In the genomic region with DNA sequence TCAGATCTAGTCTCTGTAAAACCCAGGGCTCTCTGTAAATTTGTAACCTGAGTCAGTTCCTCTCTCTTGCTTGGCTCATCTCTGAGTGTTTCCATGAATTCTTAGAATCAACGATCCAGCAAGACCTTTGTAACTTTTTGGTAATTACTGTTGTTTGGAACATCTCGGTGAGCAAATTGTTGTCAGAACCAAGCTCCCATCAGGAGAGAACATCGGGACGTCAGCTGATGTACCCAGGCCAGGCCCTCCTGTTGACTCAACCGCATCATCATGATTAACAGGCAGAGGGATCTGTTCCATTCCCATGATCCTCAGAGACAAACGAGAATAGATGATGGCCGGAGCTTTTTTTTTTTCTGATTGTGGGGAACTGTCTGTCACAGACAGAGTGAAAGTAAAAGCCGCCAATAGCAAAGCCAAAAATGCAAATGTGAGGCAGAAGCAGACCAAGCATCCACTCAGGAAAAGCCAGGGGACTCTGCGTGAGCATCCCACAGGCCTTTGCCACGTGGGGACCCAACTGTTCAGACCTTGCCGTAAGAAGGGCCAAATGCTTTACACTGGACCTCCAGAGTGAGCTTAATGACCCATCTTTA, we compare ENCODE assay signal across 21 mouse cellular contexts.
DNase-seq lines count a peak whose midpoint lies in the region; ATAC-seq and TF ChIP-seq lines count a peak whose summit lies in the region.
"Had no signal": no experiment of that assay in that cellular context is flagged by ENCODE, and none has a peak within 500 bp of the region (broad histone marks: within the 10 kb centered on the region; RNA-seq: fewer than 3 reads in every experiment).

No protein-coding gene starts in this region.

- H3K36me3 ChIP-seq in kidney, embryonic 14.5 days (ENCODE audit: control insufficient read depth, insufficient read depth, low read length) = no peaks in the 10 kb centered on the region
- H3K36me3 ChIP-seq in liver, postnatal 0 days (replicated peaks; ENCODE audit: insufficient read depth, low read length) = no peaks in the 10 kb centered on the region
- H3K36me3 ChIP-seq: embryonic facial prominence, embryonic 15.5 days; forebrain, embryonic 10.5 days; heart, embryonic 12.5 days; hindbrain, embryonic 10.5 days had no signal

- TF ChIP-seq EP300 in liver, postnatal 0 days (IDR thresholded peaks at IDR 0.05; ENCODE audit: low read depth) = 0 out of 2 replicates have a peak, but pooled peaks have one; percentile 27

- no peaks in the 10 kb centered on the region for H3K4me1 ChIP-seq in kidney, embryonic 14.5 days (ENCODE audit: control insufficient read depth, insufficient read depth, low read length)
- no peaks in the 10 kb centered on the region for H3K4me1 ChIP-seq in liver, postnatal 0 days (ENCODE audit: insufficient read depth)
- H3K4me1 ChIP-seq: embryonic facial prominence, embryonic 15.5 days; forebrain, embryonic 10.5 days; hindbrain, embryonic 10.5 days had no signal

- WGBS in kidney, embryonic 14.5 days = 60% methylated on average over 11 of the region's 11 CpGs
- whole genome bisulfite sequencing in liver, postnatal 0 days (ENCODE audit: insufficient replicate concordance) = 75% methylated on average over 11 of the region's 11 CpGs

- DNase-seq in cerebellum, adult 9-10 months = peak; percentile 47
- DNase-seq in cerebellum, postnatal 25 days = no peak
- peak; percentile 64 for DNase-seq in kidney, adult 9 months
- DNase-seq in liver, postnatal 0 days = no peak
- no peak for DNase-seq in liver
- DNase-seq: adrenal gland, adult 8-10 months; adrenal gland, postnatal 36 days; cerebellum, adult 11 months; cerebellum, adult 9-11 months; embryo, embryonic 11 days; gastrocnemius, postnatal 10 days; heart, adult 2 months had no signal

- H3K9ac ChIP-seq in kidney, embryonic 14.5 days (ENCODE audit: low read depth, low read length) = no peak overlapping the region
- H3K9ac ChIP-seq in liver, postnatal 0 days (replicated peaks) = no peak overlapping the region
- H3K9ac ChIP-seq: embryonic facial prominence, embryonic 15.5 days; heart, embryonic 12.5 days; hindbrain, embryonic 14.5 days had no signal

- no peak overlapping the region for H3K27ac ChIP-seq in kidney, embryonic 14.5 days (ENCODE audit: low read depth, low read length)
- H3K27ac ChIP-seq in liver, postnatal 0 days (ENCODE audit: low read depth) = no peak overlapping the region
- H3K27ac ChIP-seq: embryonic facial prominence, embryonic 15.5 days; forebrain, embryonic 10.5 days; heart, adult 2 months; hindbrain, embryonic 10.5 days; hindbrain, embryonic 14.5 days had no signal

- H3K27me3 ChIP-seq in kidney, embryonic 14.5 days (ENCODE audit: control insufficient read depth, insufficient read depth, low read length) = no peaks in the 10 kb centered on the region
- H3K27me3 ChIP-seq in liver, postnatal 0 days (ENCODE audit: insufficient read depth, low read length) = no peaks in the 10 kb centered on the region
- H3K27me3 ChIP-seq: embryonic facial prominence, embryonic 15.5 days; heart, embryonic 12.5 days had no signal

- no peak overlapping the region for H3K4me2 ChIP-seq in kidney, embryonic 14.5 days (replicated peaks; ENCODE audit: low read depth, low read length)
- H3K4me2 ChIP-seq in liver, postnatal 0 days (ENCODE audit: low read depth, low read length) = no peak overlapping the region
- H3K4me2 ChIP-seq: embryonic facial prominence, embryonic 15.5 days; heart, embryonic 12.5 days; hindbrain, embryonic 14.5 days had no signal

- no peak for TF ChIP-seq CTCF in liver, postnatal 0 days (IDR thresholded peaks at IDR 0.05; ENCODE audit: low read depth)

- H3K9me3 ChIP-seq in kidney, embryonic 14.5 days (ENCODE audit: control insufficient read depth, low read length) = peaks cover 4% of the 10 kb centered on the region; the same call in 1 of the 2 replicates
- no peaks in the 10 kb centered on the region for H3K9me3 ChIP-seq in liver, postnatal 0 days (ENCODE audit: low read length)
- H3K9me3 ChIP-seq: forebrain, embryonic 10.5 days had no signal

- no peak overlapping the region for H3K4me3 ChIP-seq in kidney, embryonic 14.5 days (ENCODE audit: low read length)
- no peak overlapping the region for H3K4me3 ChIP-seq in liver, postnatal 0 days (ENCODE audit: low read depth, low read length)
- H3K4me3 ChIP-seq: embryonic facial prominence, embryonic 15.5 days; erythroblast, embryonic 14.5 days; forebrain, embryonic 10.5 days; heart, adult 2 months; heart, embryonic 12.5 days; hindbrain, embryonic 10.5 days had no signal

- ATAC-seq in kidney, embryonic 14.5 days (ENCODE audit: low FRiP score, low TSS enrichment) = no peak
- ATAC-seq in liver, postnatal 0 days = peak; percentile 80
- ATAC-seq in CD4-positive, CD25-positive, alpha-beta regulatory T cell, adult 4 months = no peak
- ATAC-seq: forebrain, embryonic 14.5 days had no signal

Comparison
In these comparisons a context has a peak if more than half of its experiments do, and no peak if none do; other contexts are left out.
1. DNase-seq: peak in cerebellum, adult 9-10 months (single experiment) and kidney, adult 9 months (single experiment); none in cerebellum, postnatal 25 days (0 of 2), liver, postnatal 0 days (single experiment) and liver (single experiment).